Mouse (Mus musculus) lung, postnatal 0 days (tissue): Measurements from ENCODE around the gene Serpinb1c.

Experiments used
- CTCF ChIP-seq: IDR thresholded peaks from 2 replicates; pipeline ENCODE4 v1.5.1; 2016; ENCODE audit warnings: antibody characterized with exemption, mild to moderate bottlenecking
- EP300 ChIP-seq: IDR thresholded peaks from 2 replicates; pipeline ENCODE4 v1.6.1; 2016; ENCODE audit warnings: antibody characterized with exemption, mild to moderate bottlenecking, control low read depth

GRCm38 (mm10) chr13:32853073-32853472 lies 44.9 kb downstream of the Serpinb1c start:
- TF ChIP-seq CTCF = no peak
- no peak for TF ChIP-seq EP300
